Mouse (Mus musculus) mature B cell (primary cell): ENCODE measurements around the gene Oxsr1.
"Not testable (repeated sequence)": the region's sequence is repeated elsewhere in the genome, so short reads cannot be mapped to it uniquely, and the experiment has no call there.

Experiments used
- in situ Hi-C: fragments of 300-500 bp; cut with MboI; formaldehyde crosslinking; loops from 2 replicates; pipeline ENCODE4 v1.14.3; 2019

The Oxsr1 gene

DNA sequence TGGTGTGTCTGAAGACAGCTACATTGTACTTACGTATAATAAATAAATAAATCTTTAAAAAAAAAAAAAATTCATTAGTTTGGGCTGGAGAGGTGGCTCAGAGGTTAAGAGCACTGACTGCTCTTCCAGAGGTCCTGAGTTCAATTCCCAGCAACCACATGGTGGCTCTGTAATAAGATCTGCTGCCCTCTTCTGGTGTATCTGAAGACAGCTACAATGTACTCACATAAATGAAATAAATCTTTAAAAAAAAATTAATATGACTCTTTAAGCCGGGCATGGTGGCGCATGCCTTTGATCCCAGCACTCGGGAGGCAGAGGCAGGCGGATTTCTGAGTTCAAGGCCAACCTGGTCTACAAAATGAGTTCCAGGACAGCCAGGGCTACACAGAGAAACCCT is 47.4 kb downstream of the Oxsr1 start:
- in situ Hi-C loops, result not testable (repeated sequence)

DNA sequence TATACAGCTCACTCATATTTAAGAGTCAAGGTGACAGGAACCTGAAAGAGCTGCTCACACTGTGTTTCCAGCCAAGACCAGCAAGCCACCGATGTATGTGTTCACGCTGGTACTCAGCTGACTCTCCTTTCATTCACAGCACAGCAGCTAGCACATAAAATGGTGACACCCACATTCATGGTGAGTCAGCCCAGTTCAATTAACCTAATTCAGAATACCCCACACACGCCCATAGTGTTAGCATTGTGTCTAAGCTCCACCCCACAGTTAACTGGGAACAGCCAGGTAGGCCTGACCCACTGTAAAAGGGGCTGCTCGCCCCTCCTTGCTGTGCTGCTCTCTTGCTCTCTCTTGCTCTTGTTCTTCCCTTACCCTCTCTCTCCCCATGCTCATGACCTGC is 50.7 kb downstream of the Oxsr1 start:
- in situ Hi-C loops, result no loop called here

- in situ Hi-C loops, result no loop called here
Observed at GRCm38 (mm10) chr9:119268588-119269145, 53.6 kb downstream of the Oxsr1 start.

GRCm38 (mm10) chr9:119268120-119268519 is 54.1 kb downstream of the Oxsr1 start:
- in situ Hi-C loops, result no loop called here

- in situ Hi-C loops, result not testable (repeated sequence)
Observed at GRCm38 (mm10) chr9:119266121-119266395, 56.2 kb downstream of the Oxsr1 start.

DNA sequence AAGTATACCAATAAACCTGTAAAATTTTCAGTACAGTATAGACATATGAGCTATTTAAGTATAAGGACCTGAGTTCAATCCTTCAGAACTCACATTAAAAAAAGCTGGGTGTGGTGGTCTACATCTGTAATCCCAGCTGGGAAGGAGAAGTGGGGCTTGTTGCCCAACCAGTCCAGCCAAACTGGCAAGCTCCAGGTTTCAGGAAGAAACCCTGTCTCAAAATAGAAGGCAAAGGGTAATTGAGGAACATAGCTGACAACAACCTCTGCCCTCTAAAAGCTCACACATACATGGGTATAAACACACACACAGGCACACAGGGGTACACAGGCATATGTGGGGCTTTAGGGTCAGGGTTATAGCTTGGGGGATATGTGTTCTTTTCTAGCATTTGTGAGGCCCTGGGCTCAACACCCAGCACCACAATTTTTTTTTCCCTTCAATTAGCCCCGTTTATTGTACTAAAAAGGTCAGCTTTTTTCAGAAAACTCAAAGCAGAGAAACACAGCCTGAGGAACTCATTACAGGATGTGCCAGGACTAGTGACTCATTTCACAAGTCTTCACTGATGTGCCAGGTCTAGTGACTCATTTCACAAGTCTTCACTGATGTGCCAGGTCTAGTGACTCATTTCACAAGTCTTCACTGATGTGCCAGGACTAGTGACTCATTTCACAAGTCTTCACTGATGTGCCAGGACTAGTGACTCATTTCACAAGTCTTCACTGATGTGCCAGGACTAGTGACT is 56.7 kb downstream of the Oxsr1 start:
- in situ Hi-C loops, result not testable (repeated sequence)

GRCm38 (mm10) chr9:119263067-119263466 is 59.2 kb downstream of the Oxsr1 start:
- in situ Hi-C loops, result no loop called here

DNA sequence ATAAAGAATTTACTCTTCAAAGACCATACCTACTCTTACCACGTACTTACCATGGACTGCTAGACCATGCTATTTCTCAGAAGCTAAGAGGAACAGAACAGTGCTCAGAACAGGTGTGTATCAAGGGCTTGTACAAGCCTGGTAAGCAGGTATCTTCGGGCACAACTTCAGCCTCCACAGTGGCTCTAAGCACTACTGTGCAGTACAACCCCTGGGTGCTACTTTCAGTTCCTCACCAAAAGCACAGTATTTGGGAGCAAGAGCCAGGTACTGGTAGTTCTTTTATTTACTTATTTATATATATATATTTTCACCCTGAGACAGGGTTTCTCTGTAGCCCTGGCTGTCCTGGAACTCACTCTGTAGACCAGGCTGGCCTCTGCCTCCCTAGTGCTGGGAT is 61.4 kb downstream of the Oxsr1 start:
- in situ Hi-C loops, result no loop called here

GRCm38 (mm10) chr9:119258785-119259184 is 63.4 kb downstream of the Oxsr1 start:
- in situ Hi-C loops, result no loop called here

- in situ Hi-C loops, result no loop called here
Observed at GRCm38 (mm10) chr9:119258128-119258527, 64.1 kb downstream of the Oxsr1 start.

- in situ Hi-C loops, result no loop called here
Observed at GRCm38 (mm10) chr9:119256161-119256560, 66.1 kb downstream of the Oxsr1 start.

GRCm38 (mm10) chr9:119255096-119255495 is 67.1 kb downstream of the Oxsr1 start:
- in situ Hi-C loops, result no loop called here

DNA sequence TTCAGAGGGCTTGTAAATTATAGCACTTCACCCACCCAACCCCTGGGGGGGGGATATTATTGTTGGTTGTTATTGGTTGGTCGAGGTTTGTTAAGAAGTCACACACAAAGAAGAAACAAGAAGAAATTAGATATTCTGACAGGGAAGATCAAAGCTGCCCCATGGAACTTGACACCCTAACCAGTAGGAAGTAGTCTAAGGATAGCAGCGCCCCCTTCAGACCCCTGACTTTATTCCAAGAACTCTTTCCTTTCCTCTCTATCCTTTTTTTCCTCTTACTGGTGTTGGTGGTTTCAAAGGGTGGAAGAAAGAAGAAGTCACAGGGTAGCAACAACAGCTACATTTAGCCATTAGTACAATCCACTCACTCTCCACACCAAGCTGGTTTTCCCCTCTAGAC is 68.0 kb downstream of the Oxsr1 start:
- in situ Hi-C loops, result no loop called here

DNA sequence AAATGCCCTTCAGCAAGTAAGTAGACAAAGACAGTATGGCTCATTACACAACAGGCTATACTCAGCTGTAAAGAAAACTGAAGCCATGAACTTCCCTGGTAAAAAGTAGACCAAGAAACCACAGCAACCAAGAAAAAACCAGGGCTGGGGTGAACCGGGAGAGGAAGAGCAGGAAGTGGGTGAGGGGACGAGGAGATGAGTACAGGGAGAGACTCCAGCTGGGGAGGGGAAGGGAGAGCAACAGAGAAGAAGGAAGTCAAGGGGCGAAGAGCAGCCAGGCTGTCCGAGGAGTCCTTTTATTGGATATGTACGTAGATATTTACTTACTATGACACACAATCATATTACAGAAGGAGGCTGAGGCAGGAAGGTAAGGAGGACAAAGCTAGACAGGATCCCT is 74.2 kb downstream of the Oxsr1 start:
- in situ Hi-C loops, result no loop called here

GRCm38 (mm10) chr9:119246826-119247225 is 75.4 kb downstream of the Oxsr1 start:
- in situ Hi-C loops, result no loop called here

DNA sequence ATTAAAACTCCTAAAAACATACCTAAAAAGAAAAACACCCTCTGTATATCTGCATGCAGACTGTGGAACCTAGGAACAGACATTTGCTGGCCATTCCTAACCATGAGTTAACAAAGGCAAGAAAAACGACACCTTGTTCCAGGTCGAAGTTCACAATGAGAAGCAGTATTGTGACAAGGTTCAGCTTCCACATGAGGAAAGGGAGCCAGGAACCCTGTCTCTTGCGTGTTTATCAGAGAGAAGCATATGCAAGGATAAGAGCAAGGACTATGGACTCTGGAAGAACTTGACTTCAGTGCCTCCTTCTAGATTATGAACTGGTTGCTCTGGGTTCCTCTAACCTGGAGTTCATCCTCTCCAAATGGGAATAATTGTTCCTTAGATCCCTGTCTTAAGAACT is 78.2 kb downstream of the Oxsr1 start:
- in situ Hi-C loops, result no loop called here

DNA sequence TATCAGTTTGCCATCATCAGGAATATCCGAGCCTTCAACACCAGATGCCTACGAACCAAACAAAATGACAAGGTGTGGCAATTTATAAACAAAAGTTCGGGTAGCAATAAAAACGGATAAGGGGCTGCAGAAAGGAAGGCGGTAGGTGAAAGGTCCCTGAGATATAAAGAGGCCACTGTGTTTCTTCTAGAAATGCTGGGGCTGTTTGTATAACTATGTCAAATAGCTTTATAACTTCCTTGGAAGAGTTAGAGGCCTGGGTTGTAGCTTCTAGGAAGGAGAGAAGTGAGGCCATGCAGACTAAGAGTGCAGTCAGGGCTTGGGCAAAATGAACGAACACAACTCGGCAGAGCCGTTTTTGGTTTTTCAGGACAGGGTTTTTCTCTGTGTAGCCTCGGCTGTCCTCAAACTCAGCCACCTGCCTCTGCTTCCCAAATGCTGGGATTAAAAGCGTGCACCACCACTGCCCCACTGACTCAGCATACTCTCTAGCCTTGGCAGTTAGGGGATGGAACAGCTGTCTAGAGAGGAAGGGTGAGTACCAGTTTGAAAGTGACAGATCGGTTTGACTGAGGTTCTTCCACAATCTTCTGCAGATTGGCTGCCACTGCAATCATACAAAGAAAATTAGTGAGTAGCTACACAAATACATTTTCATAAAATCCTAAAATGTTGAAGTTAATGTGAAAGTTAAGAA is 80.9 kb downstream of the Oxsr1 start:
- in situ Hi-C loops, result no loop called here

GRCm38 (mm10) chr9:119240286-119240997 is 81.8 kb downstream of the Oxsr1 start:
- in situ Hi-C loops, result no loop called here

- in situ Hi-C loops, result no loop called here
Observed at GRCm38 (mm10) chr9:119239274-119239673, 83.0 kb downstream of the Oxsr1 start.

- in situ Hi-C loops, result no loop called here
Observed at GRCm38 (mm10) chr9:119238796-119239195, 83.4 kb downstream of the Oxsr1 start.

DNA sequence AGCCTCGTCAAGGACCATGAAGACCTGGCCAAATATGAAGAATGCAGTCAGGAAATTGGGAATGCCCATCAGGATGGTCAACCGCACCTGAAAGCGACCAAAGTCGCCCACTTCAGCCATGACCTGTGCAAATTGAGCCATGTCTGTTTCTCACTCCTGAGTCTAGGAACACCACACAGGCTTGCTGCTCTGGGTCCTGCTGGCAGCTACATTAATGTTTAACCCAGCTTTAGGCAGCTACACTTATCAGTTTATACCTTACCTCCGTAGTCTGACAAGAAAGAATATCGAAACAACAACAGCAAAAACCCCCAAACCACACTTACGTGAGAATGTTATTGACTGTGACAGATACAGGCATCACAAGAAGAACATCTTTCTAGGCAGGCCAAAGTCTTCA is 90.7 kb downstream of the Oxsr1 start:
- in situ Hi-C loops, result no loop called here

GRCm38 (mm10) chr9:119230829-119231228 is 91.4 kb downstream of the Oxsr1 start:
- in situ Hi-C loops, result no loop called here

- in situ Hi-C loops, result no loop called here
Observed at GRCm38 (mm10) chr9:119220249-119220648, 102.0 kb downstream of the Oxsr1 start.
